Comparison of ENCODE assay signal across 10 mouse cellular contexts in genomic region chrX:159757854-159758540, GRCm38 (mm10).
DNase-seq lines count a peak whose midpoint lies in the region; ATAC-seq lines count a peak whose summit lies in the region.
"Had no signal": no experiment of that assay in that cellular context is flagged by ENCODE, and none has a peak within 500 bp of the region (broad histone marks: within the 10 kb centered on the region; RNA-seq: fewer than 3 reads in every experiment).

No protein-coding gene starts in this region.

- DNase-seq in c-Kit-positive CD71-positive TER-119-negative erythroid progenitor cells, embryonic 14.5 days (ENCODE audit: low read depth) = peak; percentile 11
- peak; percentile 57 for DNase-seq in splenic B cell, adult 2 months (ENCODE audit: low read depth, low spot score)
- no peak for DNase-seq in kidney, adult 18-20 months
- DNase-seq in frontal cortex, postnatal 10 days (ENCODE audit: low spot score in 2 of 2) = no peak
- no peak for DNase-seq in urinary bladder, postnatal 10 days (ENCODE audit: low spot score)
- no peak for DNase-seq in ovary, postnatal 36 days (ENCODE audit: low spot score)

- H3K27me3 ChIP-seq in splenic B cell, adult 2 months (ENCODE audit: control insufficient read depth, insufficient read depth, low read length, poor library complexity, severe bottlenecking) = no peaks in the 10 kb centered on the region
- H3K27me3 ChIP-seq: embryonic facial prominence, embryonic 12.5 days had no signal

- no peak overlapping the region for H3K4me3 ChIP-seq in macrophage (ENCODE audit: inconsistent target)
- H3K4me3 ChIP-seq: embryonic facial prominence, embryonic 12.5 days; left cerebral cortex, adult 2 months had no signal

- peaks cover 39% of the 10 kb centered on the region; the same call in 1 of the 2 replicates for H3K79me2 ChIP-seq in macrophage (ENCODE audit: inconsistent target)

- ATAC-seq in CD4-positive, CD25-positive, alpha-beta regulatory T cell, adult 4 months = peak; percentile 90

- H3K27ac ChIP-seq in macrophage = peak overlapping the region; percentile 47
- H3K27ac ChIP-seq: embryonic facial prominence, embryonic 12.5 days; left cerebral cortex, adult 2 months had no signal

- no peaks in the 10 kb centered on the region for H3K36me3 ChIP-seq in macrophage (ENCODE audit: inconsistent target)
- H3K36me3 ChIP-seq in splenic B cell, adult 2 months (ENCODE audit: control insufficient read depth, insufficient read depth, low read length, poor library complexity, severe bottlenecking) = no peaks in the 10 kb centered on the region
- H3K36me3 ChIP-seq: embryonic facial prominence, embryonic 12.5 days had no signal

- WGBS in macrophage (ENCODE audit: missing documents) = 44% methylated on average over 3 of the region's 5 CpGs

Comparison
In these comparisons a context has a peak if more than half of its experiments do, and no peak if none do; other contexts are left out.
1. DNase-seq: peak in c-Kit-positive CD71-positive TER-119-negative erythroid progenitor cells, embryonic 14.5 days (single experiment) and splenic B cell, adult 2 months (single experiment); none in kidney, adult 18-20 months (single experiment), frontal cortex, postnatal 10 days (0 of 2), urinary bladder, postnatal 10 days (single experiment) and ovary, postnatal 36 days (single experiment).